Mouse (Mus musculus) intestine, postnatal 0 days (tissue): Measurements from ENCODE around the gene Gm38655. TPM values are rescaled to one million over a fixed set of nuclear protein-coding genes. Genes with fewer than 3 reads are reported as not detected.
"Not testable (repeated sequence)": the region's sequence is repeated elsewhere in the genome, so short reads cannot be mapped to it uniquely, and the experiment has no call there.

Source experiments
- ATAC-seq: fragments of 200-750 bp; cut with Nextera tagmentation; 2 replicates; pipeline ENCODE4 v1.8.0; 2017; ENCODE audit warnings: mild to moderate bottlenecking, moderate TSS enrichment, moderate library complexity
- H3K27ac ChIP-seq: fragments of 300-500 bp; sonication (generic); 2 replicates; pipeline ENCODE4 v1.5.1; 2014; ENCODE audit warnings: mild to moderate bottlenecking, low read depth, low read length, moderate library complexity
- H3K27me3 ChIP-seq: fragments of 300-500 bp; sonication (generic); replicated peaks from 2 replicates; pipeline ENCODE4 v1.6.1; 2014; ENCODE audit warnings: low read length, mixed read lengths; ENCODE audit not compliant: control insufficient read depth, insufficient read depth
- H3K36me3 ChIP-seq: fragments of 300-500 bp; sonication (generic); 2 replicates; pipeline ENCODE4 v1.6.1; 2014; ENCODE audit warnings: mild to moderate bottlenecking, moderate library complexity; ENCODE audit not compliant: control insufficient read depth, insufficient read depth
- H3K4me1 ChIP-seq: fragments of 300-500 bp; sonication (generic); replicated peaks from 2 replicates; pipeline ENCODE4 v1.6.1; 2014; ENCODE audit warnings: antibody characterized with exemption, low read length, mixed read lengths; ENCODE audit not compliant: control insufficient read depth, insufficient read depth
- H3K4me2 ChIP-seq: fragments of 300-500 bp; sonication (generic); replicated peaks from 2 replicates; pipeline ENCODE4 v1.6.1; 2014; ENCODE audit warnings: low read depth, mild to moderate bottlenecking, moderate library complexity
- H3K4me3 ChIP-seq: fragments of 300-500 bp; sonication (generic); 2 replicates; pipeline ENCODE4 v1.5.1; 2014; ENCODE audit warnings: low read depth, low read length
- H3K9ac ChIP-seq: fragments of 300-500 bp; sonication (generic); 2 replicates; pipeline ENCODE4 v1.6.1; 2014; ENCODE audit warnings: mild to moderate bottlenecking, low read depth, low read length
- H3K9me3 ChIP-seq: fragments of 300-500 bp; sonication (generic); 2 replicates; pipeline ENCODE4 v1.6.1; 2016; ENCODE audit warnings: mixed run types; ENCODE audit not compliant: control insufficient read depth
- CTCF ChIP-seq: sonication (generic); IDR thresholded peaks from 2 replicates; pipeline ENCODE4 v1.5.1; 2016; ENCODE audit warnings: low read depth, mild to moderate bottlenecking, control low read depth, antibody characterized with exemption, moderate library complexity
- WGBS: fragments of 180-500 bp; shearing (Covaris S2); extraction: QIAGEN DNeasy Blood & Tissue Kit; methylation state at CpG from one replicate; pipeline ENCODE4 v1.1.7; 2014; 5-methylcytosine and 5-hydroxymethylcytosine counted together
- polyA plus RNA-seq: library from polyadenylated mRNA; unstranded; fragments of >200 nt; fragmentation: Nextera tagmentation; extraction: Ambion mirVana; gene quantifications from 2 replicates; pipeline ENCODE4 v1.2.1, GENCODE M21; 2015

Gene Gm38655
- 0.30 TPM in 1 of 2 replicates, not detected in the other for polyA plus RNA-seq

DNA sequence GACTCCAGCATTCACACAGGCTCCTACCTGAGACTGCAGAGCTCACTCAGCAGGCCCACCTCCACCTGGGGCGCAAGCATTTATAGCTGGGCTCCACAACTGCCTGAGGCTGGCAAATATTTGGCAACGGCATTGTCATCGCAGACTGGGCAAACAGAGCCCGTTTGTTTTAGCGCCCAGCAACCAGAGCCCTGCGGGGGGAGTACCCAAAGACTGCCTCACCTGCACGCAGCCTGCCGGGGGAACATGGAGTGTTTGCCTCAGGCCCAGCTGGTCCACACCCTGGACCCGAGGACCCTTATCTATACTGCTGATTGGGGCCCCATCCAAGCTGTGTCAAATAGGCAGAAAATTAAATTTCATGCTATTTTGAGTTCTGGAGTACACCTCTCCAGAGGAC lies at the start of gene Gm38655:
Gene Gm38655, minus strand, starts transcription at position 61 of the 400 bp plus-strand sequence.
- Histone ChIP-seq H3K9ac (no peak within 1 kb of the TSS), H3K27ac (no peak within 1 kb of the TSS)
- 38% methylated on average over 9 of the region's 9 CpGs for WGBS

DNA sequence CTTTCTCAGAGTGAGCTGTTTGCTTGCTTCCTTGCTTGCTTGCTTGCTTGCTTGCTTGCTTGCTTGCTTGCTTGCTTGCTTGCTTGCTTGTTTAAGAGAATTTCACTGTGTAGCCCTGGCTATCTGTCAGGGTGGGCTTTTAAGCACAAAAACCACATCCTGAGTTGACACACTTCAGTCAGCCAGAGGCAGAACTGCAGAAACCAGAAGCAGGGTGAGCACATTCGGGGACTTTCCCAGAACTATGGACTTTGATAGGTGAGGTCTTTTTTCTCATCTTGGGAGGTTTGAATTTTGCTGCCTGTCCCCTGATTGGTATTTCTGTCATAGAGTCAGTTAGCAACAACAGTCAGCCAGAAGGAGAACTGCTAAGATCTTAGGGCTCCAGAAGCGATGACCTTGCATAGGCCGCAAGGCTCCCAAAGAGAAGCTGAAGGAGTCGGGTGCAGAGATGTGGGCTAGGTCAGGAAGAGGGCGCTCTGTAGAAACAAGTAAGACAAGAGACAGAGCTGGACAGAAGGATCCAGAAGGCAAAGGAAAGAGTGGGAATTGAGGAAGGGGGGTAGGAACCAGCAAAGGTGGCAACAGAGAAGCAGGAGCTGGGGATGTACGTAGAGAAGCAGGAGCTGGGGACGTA lies 49.4 kb upstream of the Gm38655 start:
- H3K9ac ChIP-seq = no peak overlapping the region
- 88% methylated on average over 7 of the region's 7 CpGs for WGBS
- no peak for TF ChIP-seq CTCF
- H3K4me1 ChIP-seq = no peaks in the 10 kb centered on the region
- no peak overlapping the region for H3K4me2 ChIP-seq
- no peak overlapping the region for H3K4me3 ChIP-seq
- no peaks in the 10 kb centered on the region for H3K9me3 ChIP-seq
- no peaks in the 10 kb centered on the region for H3K27me3 ChIP-seq
- no peak for ATAC-seq
- H3K36me3 ChIP-seq = peaks cover 20% of the 10 kb centered on the region; the same call in 1 of the 2 replicates
- no peak overlapping the region for H3K27ac ChIP-seq

More for the DNA sequence above, at the start of gene Gm38655:
- H3K9me3 ChIP-seq = no peaks in the 10 kb centered on the region
- H3K4me3 ChIP-seq = no peak within 1 kb of the TSS
- no peak for TF ChIP-seq CTCF
- no peak within 1 kb of the TSS for H3K4me2 ChIP-seq
- no peaks in the 10 kb centered on the region for H3K4me1 ChIP-seq
- no peaks in the 10 kb centered on the region for H3K27me3 ChIP-seq
- ATAC-seq = no peak
- no peaks in the 10 kb centered on the region for H3K36me3 ChIP-seq

DNA sequence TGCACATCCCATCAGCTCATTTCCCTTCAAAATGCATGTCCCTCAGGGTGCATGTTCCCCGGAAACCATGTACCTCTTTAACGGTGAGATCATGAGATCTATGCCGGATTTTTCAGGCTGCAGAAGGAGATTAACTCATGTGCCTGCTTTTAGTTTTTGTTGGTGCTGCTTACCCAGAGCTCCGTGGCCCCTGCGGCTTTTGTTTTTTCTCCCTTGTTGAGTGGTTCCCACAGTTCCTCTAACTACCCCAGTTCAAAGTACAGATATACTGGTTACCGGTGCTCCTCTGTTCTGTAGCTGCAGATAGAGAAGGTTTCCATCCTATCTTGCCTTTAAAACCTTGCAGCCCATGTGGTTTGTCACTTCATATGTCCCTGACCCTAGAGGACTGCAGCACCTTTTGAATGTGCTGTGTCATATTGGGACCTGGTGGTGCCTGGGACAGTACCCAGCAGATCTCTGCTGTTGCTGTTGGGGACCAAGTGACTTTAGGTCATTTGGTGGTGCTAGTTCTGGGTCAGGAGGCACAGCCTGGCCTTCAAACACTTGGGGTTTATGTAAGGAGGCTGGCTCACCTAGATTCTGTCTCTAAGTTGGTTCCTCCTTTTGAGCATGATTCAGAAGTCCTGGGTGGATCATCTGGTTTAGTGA lies 47.8 kb upstream of the Gm38655 start:
- no peak; the same call in 1 of the 2 replicates for ATAC-seq
- H3K9ac ChIP-seq = no peak overlapping the region
- TF ChIP-seq CTCF = no peak
- no peaks in the 10 kb centered on the region for H3K27me3 ChIP-seq
- peak overlapping the region; percentile 57; the same call in 1 of the 2 replicates for H3K27ac ChIP-seq
- no peaks in the 10 kb centered on the region for H3K4me1 ChIP-seq
- H3K4me3 ChIP-seq = peak overlapping the region; percentile 27
- peak overlapping the region; percentile 72 for H3K4me2 ChIP-seq
- WGBS = 43% methylated on average over 6 of the region's 6 CpGs
- H3K36me3 ChIP-seq = peaks cover 27% of the 10 kb centered on the region; the same call in 1 of the 2 replicates
- no peaks in the 10 kb centered on the region for H3K9me3 ChIP-seq

DNA sequence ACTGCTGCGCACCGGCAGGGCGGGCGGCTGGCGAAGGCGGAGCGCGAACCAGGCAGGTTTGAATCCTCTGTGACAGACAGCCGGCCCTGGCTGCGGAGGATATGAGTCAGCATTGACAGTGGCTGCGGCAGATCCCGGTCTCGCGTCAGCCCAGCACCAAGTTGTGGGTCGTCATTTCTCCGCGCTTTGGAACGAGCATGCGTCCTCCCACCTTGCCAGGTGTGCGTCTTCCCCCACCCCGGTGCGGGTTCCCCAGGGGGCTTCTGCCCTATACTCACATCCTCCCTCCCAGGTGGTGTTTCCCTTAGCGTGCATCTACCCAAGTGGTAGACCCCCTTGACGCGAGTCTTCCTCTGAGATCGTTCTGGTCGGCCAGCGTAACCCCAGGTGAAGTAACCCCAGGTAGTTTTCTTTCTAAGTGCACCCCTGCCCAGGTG lies 47.3 kb upstream of the Gm38655 start:
- Histone ChIP-seq H3K4me2 (peak overlapping the region; percentile 72), H3K27ac (peak overlapping the region; percentile 57; the same call in 1 of the 2 replicates), H3K4me3 (peak overlapping the region; percentile 38), H3K36me3 (peaks cover 27% of the 10 kb centered on the region; the same call in 1 of the 2 replicates)
- H3K9me3 ChIP-seq, H3K4me1 ChIP-seq, H3K9ac ChIP-seq, H3K27me3 ChIP-seq: not testable (repeated sequence)
- WGBS = 25% methylated on average over 11 of the region's 28 CpGs
- peak; percentile 86 for ATAC-seq

DNA sequence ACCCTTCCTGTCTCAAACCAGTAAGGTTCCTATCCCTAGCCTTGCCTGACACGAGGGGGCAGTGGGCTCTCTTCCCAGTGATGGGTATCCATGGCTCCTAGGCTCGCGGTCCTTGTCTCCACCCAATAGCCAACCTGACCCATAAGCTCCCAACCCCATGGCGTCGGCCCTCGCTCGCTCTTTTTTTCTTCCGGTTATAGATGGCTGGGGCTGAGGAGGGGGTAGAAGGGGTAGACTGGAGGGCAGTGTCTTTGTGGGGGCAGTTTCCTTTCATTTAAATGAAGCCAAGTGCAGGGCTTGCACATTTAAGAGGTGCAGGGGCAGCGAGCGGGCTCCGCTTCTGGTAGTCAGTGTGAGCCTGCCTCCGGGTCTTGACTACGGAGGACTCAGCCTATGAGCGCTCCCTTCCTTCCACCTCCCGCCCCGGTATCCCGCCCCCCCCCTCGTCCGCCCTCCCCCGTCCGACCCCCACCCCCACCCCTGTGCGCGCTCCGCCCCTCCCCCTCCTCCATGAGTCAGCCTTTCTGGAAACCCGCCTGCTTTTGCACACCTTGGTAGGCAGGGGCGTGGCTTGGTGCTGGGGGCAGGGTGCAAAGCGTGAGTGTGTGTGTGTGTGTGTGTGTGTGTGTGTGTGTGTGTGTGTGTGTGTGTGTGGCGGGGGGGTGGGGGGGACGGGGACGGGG lies 46.7 kb upstream of the Gm38655 start:
- H3K4me3 ChIP-seq = peak overlapping the region; percentile 38
- no peaks in the 10 kb centered on the region for H3K27me3 ChIP-seq
- TF ChIP-seq CTCF = no peak
- H3K9me3 ChIP-seq = no peaks in the 10 kb centered on the region
- no peak overlapping the region for H3K9ac ChIP-seq
- H3K27ac ChIP-seq = no peak overlapping the region
- no peaks in the 10 kb centered on the region for H3K4me1 ChIP-seq
- peak; percentile 78 for ATAC-seq
- H3K36me3 ChIP-seq = peaks cover 26% of the 10 kb centered on the region
- WGBS = 7% methylated on average over 19 of the region's 30 CpGs
- H3K4me2 ChIP-seq = peak overlapping the region; percentile 72

DNA sequence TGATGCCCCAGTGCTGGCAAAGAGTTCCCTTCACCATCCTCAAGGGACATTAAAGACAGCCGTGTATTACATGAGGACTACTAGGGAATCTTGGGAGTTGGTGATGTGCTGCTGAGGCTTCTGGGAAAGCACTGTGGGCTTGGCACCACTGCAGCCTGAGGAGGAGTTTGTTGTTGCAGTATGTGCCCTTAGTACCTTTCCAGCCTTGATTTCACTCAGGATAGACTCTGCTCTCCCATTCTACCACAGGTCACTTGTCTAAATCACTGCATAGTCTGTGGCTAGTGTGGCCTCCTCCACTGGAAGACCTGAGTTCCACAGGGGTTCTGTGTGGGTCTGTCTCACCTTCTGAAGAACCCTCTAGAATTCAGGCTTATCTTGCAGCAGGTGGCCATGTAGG lies 45.5 kb upstream of the Gm38655 start:
- 79% methylated on average over 1 of the region's 1 CpGs for WGBS
- H3K9ac ChIP-seq = no peak overlapping the region
- no peak overlapping the region for H3K4me3 ChIP-seq
- H3K4me2 ChIP-seq = no peak overlapping the region
- no peak overlapping the region for H3K27ac ChIP-seq
- no peak for TF ChIP-seq CTCF
- no peaks in the 10 kb centered on the region for H3K4me1 ChIP-seq
- H3K36me3 ChIP-seq = peaks cover 34% of the 10 kb centered on the region
- no peak for ATAC-seq
- no peaks in the 10 kb centered on the region for H3K9me3 ChIP-seq
- no peaks in the 10 kb centered on the region for H3K27me3 ChIP-seq
